Mouse (Mus musculus) brain, embryonic 14.5 days (tissue): Measurements from ENCODE around the gene Parp3.

Experiments
- CTCF ChIP-seq: fragments of 200-500 bp; IDR thresholded peaks from 2 replicates; pipeline ENCODE4 v1.5.1; 2012; ENCODE audit warnings: inconsistent platforms, mild to moderate bottlenecking, moderate library complexity, borderline replicate concordance; ENCODE audit not compliant: insufficient read depth, insufficient read length; ENCODE audit errors: extremely low read depth
- POLR2A ChIP-seq: fragments of 200-500 bp; IDR thresholded peaks from 2 replicates; pipeline ENCODE4 v1.6.1; 2012; ENCODE audit warnings: mild to moderate bottlenecking, inconsistent platforms, borderline replicate concordance; ENCODE audit not compliant: poor library complexity, insufficient read depth, insufficient read length, severe bottlenecking; ENCODE audit errors: extremely low read depth

GRCm38 (mm10) chr9:106485076-106485475 lies 8.3 kb upstream of the Parp3 start:
- TF ChIP-seq POLR2A, result no peak
- no peak for TF ChIP-seq CTCF
